Mouse (Mus musculus): ENCODE measurements around the gene Ano1. TPM values are rescaled to one million over a fixed set of nuclear protein-coding genes. Genes with fewer than 3 reads are reported as not detected.
A peak's percentile ranks its signal among the peaks of the same experiment; 100 is the strongest.

Gene Ano1
- polyA plus RNA-seq, 1 experiment from 2014 or later = 7.4 TPM

DNA sequence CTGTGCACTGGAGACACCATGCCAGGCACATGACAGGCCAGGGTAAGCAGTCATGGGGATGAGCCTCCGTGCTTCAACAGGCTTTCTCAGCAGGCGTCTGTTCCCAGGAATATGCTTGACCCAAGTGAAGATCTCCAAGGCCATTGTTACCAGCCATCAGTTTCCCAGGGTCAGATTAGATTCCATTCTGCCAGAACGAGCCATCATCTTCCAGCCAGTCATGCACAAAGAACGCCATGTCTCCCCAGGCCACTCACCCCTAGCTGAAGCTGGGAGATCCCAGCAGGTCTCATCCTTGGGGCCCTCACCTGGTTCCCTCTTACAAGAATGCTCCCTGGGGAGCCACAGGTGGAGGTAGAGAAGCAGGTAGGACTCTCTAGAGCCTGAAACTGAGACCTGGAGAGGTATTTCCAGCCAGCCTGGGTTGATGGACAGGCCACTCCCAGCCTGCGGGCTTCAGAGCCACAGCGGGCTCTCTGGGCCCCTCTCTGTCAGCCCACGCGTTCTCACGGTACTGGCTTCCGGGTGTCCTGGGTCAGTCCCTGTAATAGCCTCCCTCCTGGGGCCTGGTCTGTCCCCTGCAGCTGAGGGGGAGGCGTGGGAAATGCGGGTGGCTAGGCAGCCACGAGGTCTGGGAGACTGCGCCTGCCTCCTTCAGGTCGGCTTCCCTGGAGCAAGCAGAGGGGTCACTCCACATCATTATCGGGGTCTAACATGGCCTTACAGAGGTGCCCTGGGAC is 10.9 kb upstream of the Ano1 start:
- H3K4me1 ChIP-seq (replicated peaks) = peaks cover 42% of the 10 kb centered on the region
- WGBS = 61% methylated on average over 16 of the region's 16 CpGs

GRCm38 (mm10) chr7:144760228-144760627 is 8.5 kb upstream of the Ano1 start:
- peaks cover 42% of the 10 kb centered on the region for H3K4me1 ChIP-seq (replicated peaks)
- no peaks in the 10 kb centered on the region for H3K9me3 ChIP-seq
- no peaks in the 10 kb centered on the region for H3K36me3 ChIP-seq
- peaks cover 23% of the 10 kb centered on the region; the same call in 1 of the 2 replicates for H3K27me3 ChIP-seq (ENCODE audit: insufficient read depth, poor library complexity, severe bottlenecking)
- H3K27ac ChIP-seq = peak overlapping the region; percentile 51; the same call in 1 of the 2 replicates
- 66% methylated on average over 9 of the region's 9 CpGs for WGBS
- H3K4me3 ChIP-seq = no peak overlapping the region
- no peak for DNase-seq (ENCODE audit: low spot score)

More for the DNA sequence above, 10.9 kb upstream of the Ano1 start:
- Histone ChIP-seq H3K36me3 (no peaks in the 10 kb centered on the region), H3K27ac (peak overlapping the region; percentile 71), H3K9me3 (no peaks in the 10 kb centered on the region), H3K4me3 (no peak overlapping the region), H3K27me3 (ENCODE audit: insufficient read depth, poor library complexity, severe bottlenecking) (peaks cover 24% of the 10 kb centered on the region; the same call in 1 of the 2 replicates)
- no peak for DNase-seq (ENCODE audit: low spot score)

- H3K27ac ChIP-seq = peak overlapping the region; percentile 51
- 63% methylated on average over 2 of the region's 2 CpGs for WGBS
- H3K36me3 ChIP-seq = no peaks in the 10 kb centered on the region
- no peak overlapping the region for H3K4me3 ChIP-seq
- DNase-seq (ENCODE audit: low spot score) = no peak
- H3K27me3 ChIP-seq (ENCODE audit: insufficient read depth, poor library complexity, severe bottlenecking) = peaks cover 23% of the 10 kb centered on the region; the same call in 1 of the 2 replicates
- H3K9me3 ChIP-seq = no peaks in the 10 kb centered on the region
- H3K4me1 ChIP-seq (replicated peaks) = peaks cover 36% of the 10 kb centered on the region
Measured at GRCm38 (mm10) chr7:144759455-144759854, 7.7 kb upstream of the Ano1 start.

DNA sequence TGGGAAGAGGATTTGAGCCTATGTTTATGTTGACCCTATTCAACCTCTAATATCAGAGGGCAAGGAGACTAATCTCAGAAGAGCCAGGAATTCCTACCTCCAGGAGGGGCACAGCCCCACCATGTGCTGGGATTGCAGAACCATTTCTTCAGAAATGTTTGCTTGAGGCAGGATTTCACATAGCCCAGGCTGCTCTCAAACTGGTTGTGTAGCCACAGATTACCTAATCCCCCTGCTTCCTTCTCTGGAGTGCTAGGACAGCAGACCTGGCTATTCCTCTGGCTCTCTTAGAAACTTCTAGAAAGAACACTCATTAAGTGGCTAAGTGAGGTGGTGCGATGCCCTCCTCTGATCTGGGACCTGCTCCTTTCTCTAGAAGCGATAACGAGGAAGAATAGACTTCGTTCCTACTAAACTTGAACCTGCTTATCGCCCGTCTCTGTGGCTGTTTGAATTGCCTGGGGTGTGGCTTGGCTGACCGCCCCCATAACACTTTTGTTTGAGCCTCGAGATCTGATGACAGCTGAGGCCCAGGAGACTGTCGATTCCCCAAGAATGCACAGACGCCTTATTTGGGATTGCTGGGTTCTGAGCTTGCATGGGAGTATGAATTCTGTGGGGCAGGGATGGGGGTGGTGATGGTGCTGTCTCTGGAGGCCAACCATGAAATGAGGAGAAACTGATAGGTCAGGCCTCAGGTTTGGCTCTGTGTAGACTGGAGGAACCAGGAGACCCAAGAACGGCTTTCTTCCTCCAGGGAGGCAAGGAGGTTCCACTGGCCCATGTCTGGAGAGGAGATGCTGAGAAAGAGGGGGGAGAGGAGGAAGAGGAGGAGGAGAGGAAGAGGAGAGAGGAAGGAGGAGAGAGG is 4.0 kb upstream of the Ano1 start:
- Histone ChIP-seq H3K4me3 (no peak overlapping the region), H3K36me3 (no peaks in the 10 kb centered on the region), H3K9me3 (no peaks in the 10 kb centered on the region), H3K27me3 (ENCODE audit: insufficient read depth, poor library complexity, severe bottlenecking) (peaks cover 21% of the 10 kb centered on the region), H3K4me1 (replicated peaks) (peaks cover 26% of the 10 kb centered on the region), H3K27ac (no peak overlapping the region; the same call in 1 of the 2 replicates)
- 84% methylated on average over 11 of the region's 11 CpGs for WGBS
- DNase-seq (ENCODE audit: low spot score) = no peak

DNA sequence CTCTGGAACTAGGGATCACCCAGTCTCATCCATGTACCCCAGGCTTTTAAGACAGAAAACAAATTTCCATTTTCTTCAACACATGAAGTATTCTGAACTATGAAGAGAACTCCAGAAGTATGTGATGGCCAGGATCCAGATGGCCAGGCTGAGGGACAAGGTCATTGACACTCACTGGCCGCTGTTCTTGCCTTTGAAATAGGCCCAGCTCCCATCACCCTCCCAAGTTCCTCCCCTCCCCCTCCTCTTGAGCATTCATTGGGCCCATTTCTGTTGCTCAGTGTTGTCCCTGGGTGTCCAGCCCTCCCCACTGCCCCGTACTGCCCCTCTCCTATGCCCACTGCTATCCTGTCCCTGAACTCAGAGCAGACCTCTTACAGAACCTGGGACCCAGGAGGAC is 2.9 kb upstream of the Ano1 start:
- Histone ChIP-seq H3K9me3 (no peaks in the 10 kb centered on the region), H3K4me1 (replicated peaks) (peaks cover 19% of the 10 kb centered on the region), H3K4me3 (no peak overlapping the region), H3K27me3 (ENCODE audit: insufficient read depth, poor library complexity, severe bottlenecking) (peaks cover 21% of the 10 kb centered on the region), H3K36me3 (no peaks in the 10 kb centered on the region), H3K27ac (no peak overlapping the region)
- WGBS = 87% methylated on average over 2 of the region's 2 CpGs
- no peak for DNase-seq (ENCODE audit: low spot score)

DNA sequence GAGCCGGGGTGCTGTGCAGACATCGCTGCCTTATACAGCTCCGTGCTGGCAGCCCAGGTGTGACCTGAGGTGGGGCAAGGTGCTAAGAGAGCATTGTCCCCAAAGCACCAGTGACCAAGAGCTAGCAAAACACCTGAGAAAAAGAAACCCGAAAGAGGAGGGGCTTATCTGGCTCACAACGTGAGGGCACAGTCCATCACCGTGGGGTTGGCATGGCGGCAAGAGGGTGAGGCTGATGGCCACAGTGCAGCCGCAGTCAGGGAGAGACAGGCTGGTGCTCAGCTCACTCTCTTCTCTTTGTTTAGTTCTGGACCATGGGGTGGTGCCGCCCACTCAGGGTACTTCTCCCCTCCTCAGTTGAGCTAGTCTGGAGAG is 1.9 kb upstream of the Ano1 start:
- Histone ChIP-seq H3K4me1 (replicated peaks) (0 out of 2 replicates have a peak, but pooled peaks cover 10% of the 10 kb centered on the region), H3K27ac (0 out of 2 replicates have a peak overlapping the region, but pooled peaks have one; percentile 40), H3K4me3 (no peak overlapping the region), H3K9me3 (no peaks in the 10 kb centered on the region), H3K27me3 (ENCODE audit: insufficient read depth, poor library complexity, severe bottlenecking) (peaks cover 16% of the 10 kb centered on the region; the same call in 1 of the 2 replicates), H3K36me3 (no peaks in the 10 kb centered on the region)
- 89% methylated on average over 9 of the region's 9 CpGs for WGBS
- no peak for DNase-seq (ENCODE audit: low spot score)

GRCm38 (mm10) chr7:144752919-144753656 is 1.3 kb upstream of the Ano1 start:
- H3K9me3 ChIP-seq = no peaks in the 10 kb centered on the region
- H3K27me3 ChIP-seq (ENCODE audit: insufficient read depth, poor library complexity, severe bottlenecking) = peaks cover 16% of the 10 kb centered on the region; the same call in 1 of the 2 replicates
- H3K36me3 ChIP-seq = no peaks in the 10 kb centered on the region
- H3K27ac ChIP-seq = 0 out of 2 replicates have a peak overlapping the region, but pooled peaks have one; percentile 40
- WGBS = 84% methylated on average over 14 of the region's 14 CpGs
- H3K4me3 ChIP-seq = no peak overlapping the region
- H3K4me1 ChIP-seq (replicated peaks) = 0 out of 2 replicates have a peak, but pooled peaks cover 12% of the 10 kb centered on the region
- DNase-seq (ENCODE audit: low spot score) = no peak

GRCm38 (mm10) chr7:144747756-144748155 is 4.0 kb downstream of the Ano1 start:
- Histone ChIP-seq H3K27ac (no peak overlapping the region; the same call in none of the 2 replicates), H3K36me3 (no peaks in the 10 kb centered on the region), H3K4me3 (no peak overlapping the region), H3K9me3 (no peaks in the 10 kb centered on the region), H3K4me1 (replicated peaks) (peaks cover 22% of the 10 kb centered on the region), H3K27me3 (ENCODE audit: insufficient read depth, poor library complexity, severe bottlenecking) (peaks cover 9% of the 10 kb centered on the region; the same call in 1 of the 2 replicates)
- WGBS = 59% methylated on average over 2 of the region's 2 CpGs
- DNase-seq (ENCODE audit: low spot score) = no peak

DNA sequence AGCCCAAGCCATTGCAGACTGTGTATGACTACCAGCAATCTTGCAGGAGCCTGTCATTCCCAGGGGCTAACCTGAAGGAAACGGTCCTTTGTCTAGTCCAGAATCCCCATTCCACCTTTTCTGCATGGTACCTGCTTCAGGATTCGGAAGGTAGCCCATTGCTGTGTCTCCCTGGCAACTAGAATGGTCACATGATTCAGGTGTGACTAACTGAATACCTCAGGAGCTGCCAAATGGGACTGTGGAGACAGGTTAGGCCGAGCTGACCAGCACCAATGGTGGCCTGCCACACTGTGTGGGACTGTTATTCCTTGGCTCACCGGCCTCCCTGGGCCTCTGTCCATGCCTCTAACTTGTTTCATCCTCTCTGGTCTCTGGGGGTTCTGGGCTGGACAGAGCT is 5.3 kb downstream of the Ano1 start:
- peaks cover 24% of the 10 kb centered on the region for H3K4me1 ChIP-seq (replicated peaks)
- peak overlapping the region; percentile 25; the same call in 1 of the 2 replicates for H3K27ac ChIP-seq
- no peaks in the 10 kb centered on the region for H3K9me3 ChIP-seq
- no peak for DNase-seq (ENCODE audit: low spot score)
- peaks cover 12% of the 10 kb centered on the region; the same call in 1 of the 2 replicates for H3K27me3 ChIP-seq (ENCODE audit: insufficient read depth, poor library complexity, severe bottlenecking)
- WGBS = 77% methylated on average over 4 of the region's 4 CpGs
- no peaks in the 10 kb centered on the region for H3K36me3 ChIP-seq
- no peak overlapping the region for H3K4me3 ChIP-seq

GRCm38 (mm10) chr7:144743874-144744273 is 7.9 kb downstream of the Ano1 start:
- Histone ChIP-seq H3K27me3 (ENCODE audit: insufficient read depth, poor library complexity, severe bottlenecking) (peaks cover 24% of the 10 kb centered on the region), H3K27ac (peak overlapping the region; percentile 53; the same call in 1 of the 2 replicates), H3K9me3 (no peaks in the 10 kb centered on the region), H3K36me3 (no peaks in the 10 kb centered on the region), H3K4me3 (no peak overlapping the region), H3K4me1 (replicated peaks) (peaks cover 41% of the 10 kb centered on the region)
- no peak for DNase-seq (ENCODE audit: low spot score)
- 84% methylated on average over 5 of the region's 5 CpGs for WGBS

- H3K27me3 ChIP-seq (ENCODE audit: insufficient read depth, poor library complexity, severe bottlenecking) = peaks cover 52% of the 10 kb centered on the region
- H3K27ac ChIP-seq = peak overlapping the region; percentile 24; the same call in 1 of the 2 replicates
Measured at GRCm38 (mm10) chr7:144740643-144741042, 11.1 kb downstream of the Ano1 start.

DNA sequence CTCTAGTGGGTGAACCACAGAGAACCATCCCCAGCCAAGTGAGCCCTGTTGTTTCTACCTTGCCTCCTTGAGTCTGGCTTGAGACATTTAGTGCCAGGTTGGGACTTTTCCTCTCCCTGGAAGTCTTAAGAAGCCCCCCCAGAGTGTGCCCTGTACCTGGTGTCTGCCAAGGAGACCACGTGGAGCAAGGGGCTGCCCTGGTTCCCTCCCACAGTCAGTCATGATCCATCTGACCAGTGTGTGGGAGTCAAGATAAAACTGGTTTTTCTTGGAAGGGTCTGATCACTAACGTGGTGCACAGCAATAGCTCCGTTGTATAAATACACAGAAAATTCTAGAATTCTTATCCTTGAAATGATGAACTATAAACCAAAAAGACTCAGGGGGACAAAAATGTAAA is 12.0 kb downstream of the Ano1 start:
- H3K27ac ChIP-seq = peak overlapping the region; percentile 85
- peaks cover 55% of the 10 kb centered on the region for H3K27me3 ChIP-seq (ENCODE audit: insufficient read depth, poor library complexity, severe bottlenecking)
- DNase-seq (ENCODE audit: low spot score) = no peak
- WGBS = 58% methylated on average over 3 of the region's 3 CpGs
- no peaks in the 10 kb centered on the region for H3K36me3 ChIP-seq
- no peak overlapping the region for H3K4me3 ChIP-seq
- no peaks in the 10 kb centered on the region for H3K9me3 ChIP-seq
- peaks cover 59% of the 10 kb centered on the region for H3K4me1 ChIP-seq (replicated peaks)

More at GRCm38 (mm10) chr7:144740643-144741042, 11.1 kb downstream of the Ano1 start:
- no peak for DNase-seq (ENCODE audit: low spot score)
- 69% methylated on average over 7 of the region's 7 CpGs for WGBS
- peaks cover 62% of the 10 kb centered on the region for H3K4me1 ChIP-seq (replicated peaks)
- no peaks in the 10 kb centered on the region for H3K36me3 ChIP-seq
- H3K4me3 ChIP-seq = no peak overlapping the region
- no peaks in the 10 kb centered on the region for H3K9me3 ChIP-seq

Data from hindbrain, embryonic 10.5 days (tissue).